Mouse (Mus musculus) testis, postnatal 14 days (tissue): ENCODE results near the gene Dnaaf2.
"Not testable (repeated sequence)": the region's sequence is repeated elsewhere in the genome, so short reads cannot be mapped to it uniquely, and the experiment has no call there.

Experiments
- DNase-seq: peaks from one replicate; pipeline ENCODE4 v3.0.0; 2021; ENCODE audit warnings: low spot score

Dnaaf2 gene

DNA sequence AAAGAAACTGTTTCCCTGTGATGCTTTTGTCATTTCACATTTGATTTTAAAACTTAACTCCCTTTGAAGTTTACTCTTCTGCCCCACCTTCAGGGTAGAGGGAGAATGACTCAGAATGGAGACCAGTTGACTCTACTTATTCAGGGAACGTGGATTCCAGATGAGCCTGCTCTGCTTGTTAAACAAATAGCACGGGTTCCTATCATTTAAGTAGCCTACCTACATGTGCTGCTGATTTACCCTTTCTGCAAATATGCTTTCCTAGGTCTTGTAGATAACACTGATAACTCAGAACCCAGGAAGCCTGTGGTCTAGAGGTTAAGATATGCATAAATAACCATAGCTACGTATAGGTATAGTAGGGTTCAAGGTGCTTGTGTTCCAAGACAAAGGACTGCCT is 33.3 kb downstream of the Dnaaf2 start:
- no peak for DNase-seq

GRCm38 (mm10) chr12:69163586-69163985 is 34.6 kb downstream of the Dnaaf2 start:
- DNase-seq = not testable (repeated sequence)

DNA sequence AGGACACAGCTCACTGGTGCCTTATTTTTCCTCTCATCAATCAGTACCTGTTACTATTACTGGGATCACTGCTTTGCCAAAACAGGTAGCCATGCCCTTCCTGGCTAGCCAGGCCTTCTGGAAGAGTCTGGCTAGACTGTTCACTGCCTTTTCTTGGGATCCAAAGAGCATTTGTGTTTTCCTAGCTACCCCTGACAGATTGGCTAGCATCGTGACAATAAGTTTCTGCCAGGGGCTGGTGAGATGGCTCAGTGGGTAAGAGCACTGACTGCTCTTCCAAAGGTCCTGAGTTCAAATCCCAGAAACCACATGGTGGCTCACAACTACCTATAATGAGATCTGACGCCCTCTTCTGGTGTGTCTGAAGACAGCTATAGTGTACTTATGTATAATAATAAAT is 37.6 kb downstream of the Dnaaf2 start:
- not testable (repeated sequence) for DNase-seq

- no peak for DNase-seq
Measured at GRCm38 (mm10) chr12:69159578-69159940, 38.7 kb downstream of the Dnaaf2 start.

DNA sequence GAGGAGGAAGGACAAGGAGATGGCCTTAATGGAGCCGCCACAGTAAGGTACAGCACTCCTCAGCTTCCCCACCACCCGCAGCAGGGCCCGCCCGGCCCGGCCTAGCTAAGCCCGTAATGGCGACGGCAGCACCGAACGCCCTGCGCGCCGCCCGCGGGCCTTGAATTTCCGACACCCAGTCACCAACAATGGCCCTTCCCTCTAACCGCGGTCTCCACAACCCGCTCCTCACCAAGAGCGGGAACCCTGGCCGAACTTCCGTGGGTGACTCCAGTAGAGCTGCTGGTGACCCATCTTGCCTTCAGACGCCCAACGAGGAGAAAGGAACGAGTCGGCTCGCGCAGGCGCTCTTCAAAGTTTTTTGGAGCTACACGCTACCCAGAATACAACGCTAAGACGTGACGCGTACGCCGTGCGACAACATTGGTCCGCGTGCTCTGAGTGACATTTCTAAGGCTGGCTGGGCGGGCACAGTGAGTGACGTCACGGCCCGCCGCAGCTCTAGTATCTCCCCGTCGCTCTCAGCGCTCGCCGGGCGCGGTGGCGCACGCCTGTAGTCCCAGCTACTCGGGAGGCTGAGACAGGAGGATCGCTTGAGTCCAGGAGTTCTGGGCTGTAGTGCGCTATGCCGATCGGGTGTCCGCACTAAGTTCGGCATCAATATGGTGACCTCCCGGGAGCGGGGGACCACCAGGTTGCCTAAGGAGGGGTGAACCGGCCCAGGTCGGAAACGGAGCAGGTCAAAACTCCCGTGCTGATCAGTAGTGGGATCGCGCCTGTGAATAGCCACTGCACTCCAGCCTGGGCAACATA is 39.3 kb downstream of the Dnaaf2 start, which contains the start of gene Rps29:
TSS of gene Rps29 (minus strand) at position 422 of the 813 bp plus-strand sequence.
- DNase-seq = peak; percentile 97

- no peak for DNase-seq
Measured at GRCm38 (mm10) chr12:69158366-69158764, 39.9 kb downstream of the Dnaaf2 start.

- DNase-seq = no peak
Measured at GRCm38 (mm10) chr12:69157107-69157506, 41.1 kb downstream of the Dnaaf2 start.

DNA sequence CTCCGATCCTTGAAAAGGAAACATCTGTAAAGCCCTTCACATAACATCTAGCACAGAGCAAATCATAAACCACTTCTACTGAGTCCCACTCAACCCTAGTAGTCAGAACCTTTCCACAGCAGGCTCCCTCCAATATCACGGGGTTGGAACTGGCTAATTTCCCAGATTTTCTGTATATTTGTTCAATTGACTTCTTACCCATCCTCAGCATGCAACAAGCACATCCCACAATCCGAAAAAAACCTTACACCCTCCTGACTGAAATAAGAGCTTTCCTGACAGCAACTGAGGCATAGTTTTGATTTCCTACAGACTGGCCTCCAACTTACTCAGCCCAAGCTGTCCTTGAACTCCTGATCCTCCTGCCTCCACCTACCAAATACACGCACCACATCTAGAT is 41.8 kb downstream of the Dnaaf2 start:
- DNase-seq = no peak

DNA sequence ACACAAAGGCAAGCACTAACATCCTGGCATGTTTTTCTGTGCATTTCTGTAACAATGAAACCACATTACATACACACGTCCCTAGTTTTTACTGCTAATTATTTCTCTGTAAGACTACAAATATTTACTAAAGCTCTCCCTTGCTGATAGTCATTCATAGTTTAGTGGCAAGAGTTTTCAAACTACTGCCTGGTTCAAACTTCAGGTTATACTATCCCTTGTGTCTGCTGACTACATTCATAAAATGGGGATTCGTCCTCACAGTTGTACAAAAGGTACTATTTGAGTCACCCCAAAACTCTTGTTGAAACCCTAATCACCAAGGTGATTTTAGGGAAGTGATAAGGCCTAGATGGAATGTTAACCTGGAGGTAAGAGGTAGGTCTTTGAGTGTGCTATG is 42.3 kb downstream of the Dnaaf2 start:
- no peak for DNase-seq

- no peak for DNase-seq
Measured at GRCm38 (mm10) chr12:69150049-69150448, 48.2 kb downstream of the Dnaaf2 start.

DNA sequence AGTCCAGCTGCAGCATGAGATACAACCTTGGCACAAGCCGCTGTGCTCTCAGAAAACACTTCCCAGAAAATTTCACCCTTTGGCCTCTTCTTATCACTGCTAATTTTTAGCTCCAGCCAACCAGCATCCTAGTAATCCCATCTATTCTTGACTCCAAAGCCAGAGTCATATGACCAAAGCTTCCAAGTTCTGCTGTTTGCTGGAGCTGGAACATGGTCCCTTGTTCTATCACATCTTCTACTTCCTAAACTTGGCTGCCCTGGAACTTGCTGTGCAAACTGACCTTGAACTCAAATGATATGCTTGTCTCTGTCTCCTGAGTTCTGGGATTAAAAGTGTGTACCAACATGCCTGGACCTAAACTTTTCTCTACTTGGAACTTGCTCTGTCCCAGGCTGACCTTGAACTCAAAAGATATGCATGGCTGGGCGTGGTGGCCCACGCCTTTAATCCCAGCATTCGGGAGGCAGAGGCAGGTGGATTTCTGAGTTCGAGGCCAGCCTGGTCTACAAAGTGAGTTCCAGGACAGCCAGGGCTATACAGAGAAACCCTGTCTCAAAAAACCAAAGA is 51.0 kb downstream of the Dnaaf2 start:
- DNase-seq = no peak

GRCm38 (mm10) chr12:69143460-69143859 is 54.8 kb downstream of the Dnaaf2 start:
- DNase-seq = peak; percentile 51

DNA sequence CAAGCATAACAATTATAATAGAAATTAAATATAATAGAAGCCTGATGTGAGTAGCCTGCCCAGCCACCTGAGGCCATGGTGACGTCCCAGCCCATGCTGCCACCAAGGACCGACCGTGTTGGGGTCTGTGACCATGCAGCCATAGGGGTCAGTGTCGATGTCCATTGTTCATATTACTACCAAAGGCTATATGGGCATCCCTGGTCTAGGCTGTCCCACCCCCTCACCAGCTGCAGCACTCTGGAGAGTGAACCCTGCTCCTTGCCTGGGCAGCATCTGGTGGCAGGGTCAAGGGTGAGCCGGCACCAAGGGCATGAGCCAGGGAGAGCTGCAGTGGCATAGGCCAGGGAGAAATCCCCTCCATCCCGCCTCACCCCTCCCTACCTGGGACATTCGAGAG is 58.4 kb downstream of the Dnaaf2 start:
- DNase-seq = no peak

- no peak for DNase-seq
Measured at GRCm38 (mm10) chr12:69139201-69139600, 59.0 kb downstream of the Dnaaf2 start.
